Mouse (Mus musculus): ENCODE data around the gene Rabl2. TPM values are rescaled to one million over a fixed set of nuclear protein-coding genes. Genes with fewer than 3 reads are reported as not detected.

The Rabl2 gene
- 10.3 and 11.2 TPM in 2 replicates for polyA plus RNA-seq (2016; fragmentation: Nextera tagmentation; extraction: Ambion mirVana)

DNA sequence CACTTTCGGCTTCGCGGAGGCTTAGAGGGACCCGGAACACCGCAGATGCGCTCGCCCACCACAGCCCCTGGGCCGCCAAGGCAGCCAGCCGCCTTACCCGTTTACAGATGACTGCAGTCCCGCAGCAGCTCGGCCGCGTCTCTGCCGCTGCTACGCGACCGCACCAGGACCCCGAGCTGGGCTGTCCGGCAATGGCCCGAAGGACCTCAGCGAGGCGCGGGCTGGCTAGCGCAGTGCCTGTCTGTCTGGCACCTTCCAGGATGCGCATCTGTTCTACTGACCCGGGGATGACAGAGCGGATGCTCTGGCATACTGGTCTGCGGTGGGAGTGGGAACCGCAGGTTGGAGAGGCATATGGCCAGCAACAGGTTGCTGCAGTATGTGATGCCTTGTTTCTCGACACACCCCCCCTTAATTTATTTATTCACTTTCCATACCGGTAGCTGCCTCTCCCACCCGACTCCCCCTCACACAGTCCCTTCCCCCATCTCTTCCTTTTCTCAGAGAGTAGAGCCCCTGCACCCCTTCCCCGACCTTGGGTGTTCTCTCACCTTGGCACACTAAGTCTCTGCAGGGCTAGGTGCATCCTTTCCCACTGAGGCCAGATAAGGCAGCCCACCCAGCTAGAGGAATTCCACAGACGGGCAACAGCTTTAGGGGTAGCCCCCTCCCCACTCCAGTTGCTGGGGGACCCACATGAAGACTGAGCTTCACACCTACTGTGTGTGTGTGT lies at the start of gene Rabl2:
Gene Rabl2 (minus strand): TSS at position 201 of the 733 bp plus-strand sequence.
- Histone ChIP-seq H3K4me3 (peak within 1 kb of the TSS; percentile 72), H3K9ac (peak within 1 kb of the TSS; percentile 68), H3K27me3 (replicated peaks) (no peaks in the 10 kb centered on the region; the same call in 1 of the 2 replicates), H3K4me2 (peak within 1 kb of the TSS; percentile 74), H3K4me1 (peaks cover 19% of the 10 kb centered on the region), H3K27ac (no peak within 1 kb of the TSS), H3K36me3 (no peaks in the 10 kb centered on the region), H3K9me3 (replicated peaks) (no peaks in the 10 kb centered on the region)
- WGBS (ENCODE audit: insufficient replicate concordance) = 1% methylated on average over 35 of the region's 35 CpGs
- ATAC-seq = peak; percentile 90

DNA sequence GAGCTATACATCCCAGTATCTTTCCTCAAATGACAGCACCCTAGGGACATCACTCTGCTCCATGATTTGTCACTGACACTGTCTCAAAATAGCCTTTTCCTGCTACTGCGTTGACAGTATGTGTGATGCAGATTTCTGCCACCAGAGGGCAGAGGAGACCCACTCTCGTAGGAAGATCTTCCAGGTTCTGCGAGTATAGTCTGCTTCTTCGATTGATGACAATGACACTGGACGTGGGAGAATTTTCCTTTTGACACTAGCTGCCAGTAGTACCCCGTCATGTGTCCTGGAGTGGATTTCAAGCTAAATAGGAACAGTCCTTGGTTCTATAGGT lies 31.9 kb upstream of the Rabl2 start:
- Histone ChIP-seq H3K9me3 (replicated peaks) (no peaks in the 10 kb centered on the region), H3K27me3 (replicated peaks) (no peaks in the 10 kb centered on the region), H3K4me3 (no peak overlapping the region), H3K36me3 (no peaks in the 10 kb centered on the region), H3K4me2 (no peak overlapping the region), H3K4me1 (no peaks in the 10 kb centered on the region), H3K27ac (no peak overlapping the region), H3K9ac (no peak overlapping the region)
- 10% methylated on average over 6 of the region's 6 CpGs for WGBS (ENCODE audit: insufficient replicate concordance)
- no peak for ATAC-seq

DNA sequence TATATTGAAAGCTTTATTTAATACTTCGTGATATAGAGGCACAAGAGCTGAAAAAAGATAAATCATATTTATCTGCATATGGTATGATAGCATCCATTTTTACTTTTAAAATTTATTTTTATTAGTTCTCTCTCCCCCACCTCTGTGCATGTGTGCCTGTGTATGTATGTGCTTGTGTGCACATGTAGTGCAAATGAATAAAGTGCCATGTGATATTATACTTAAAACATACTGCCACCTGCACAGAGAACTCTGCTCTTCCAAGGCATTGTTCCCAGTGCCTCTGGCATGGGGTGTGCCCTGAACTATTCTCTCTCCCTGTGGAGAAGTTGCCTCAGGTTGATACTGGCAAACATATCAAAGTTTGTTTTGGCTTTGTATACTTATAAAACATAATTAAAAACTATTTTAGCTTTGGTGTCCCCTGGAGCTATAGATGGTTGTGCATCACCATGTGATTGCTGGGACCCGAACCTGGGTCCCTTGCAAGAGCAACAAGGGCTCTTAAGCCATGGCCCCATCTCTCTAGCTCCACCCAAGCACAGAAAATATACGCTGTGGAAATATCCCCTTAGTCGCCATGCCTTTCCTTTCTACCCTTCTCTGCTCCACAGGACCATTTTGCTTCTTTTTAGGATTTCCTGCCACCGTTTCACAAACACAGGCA lies 31.4 kb upstream of the Rabl2 start:
- H3K4me1 ChIP-seq = no peaks in the 10 kb centered on the region
- no peaks in the 10 kb centered on the region for H3K9me3 ChIP-seq (replicated peaks)
- H3K4me3 ChIP-seq = no peak overlapping the region
- H3K4me2 ChIP-seq = no peak overlapping the region
- H3K27me3 ChIP-seq (replicated peaks) = no peaks in the 10 kb centered on the region
- ATAC-seq = no peak
- WGBS (ENCODE audit: insufficient replicate concordance) = 50% methylated on average over 5 of the region's 5 CpGs
- no peaks in the 10 kb centered on the region for H3K36me3 ChIP-seq
- H3K27ac ChIP-seq = no peak overlapping the region
- no peak overlapping the region for H3K9ac ChIP-seq

DNA sequence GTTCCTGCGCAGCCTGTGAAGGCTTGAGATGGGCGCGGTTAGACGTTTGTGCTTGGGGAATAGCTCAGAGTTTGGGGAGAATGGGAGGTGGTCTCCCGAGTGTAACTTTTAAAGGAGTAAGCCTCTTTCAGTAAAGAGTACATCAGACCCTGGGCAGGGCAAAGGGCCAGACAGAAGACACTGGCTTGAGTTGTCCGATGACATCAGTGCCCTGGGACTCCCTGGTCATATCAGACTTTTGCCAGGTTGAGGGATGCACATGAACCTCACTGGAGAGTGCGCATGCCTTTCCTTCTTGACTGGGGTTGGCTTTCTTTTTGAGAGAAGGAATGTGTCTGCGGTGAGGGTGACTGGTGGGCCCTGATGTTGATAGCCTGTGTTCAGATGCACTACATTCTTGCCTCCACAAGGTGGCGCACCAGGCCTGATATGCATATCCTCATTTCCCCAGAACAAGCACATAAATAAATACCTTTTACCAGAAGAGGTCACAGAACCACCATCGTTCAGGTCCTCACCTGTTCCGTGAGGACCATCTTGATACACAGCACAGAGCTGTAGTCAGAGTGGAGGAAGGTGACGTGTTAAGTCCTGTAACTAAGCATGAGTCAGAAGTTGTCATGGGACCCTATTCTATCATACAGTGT lies 30.7 kb upstream of the Rabl2 start:
- H3K4me1 ChIP-seq = no peaks in the 10 kb centered on the region
- H3K27me3 ChIP-seq (replicated peaks) = no peaks in the 10 kb centered on the region
- no peak overlapping the region for H3K27ac ChIP-seq
- H3K4me3 ChIP-seq = no peak overlapping the region
- no peaks in the 10 kb centered on the region for H3K36me3 ChIP-seq
- 70% methylated on average over 12 of the region's 12 CpGs for WGBS (ENCODE audit: insufficient replicate concordance)
- H3K9me3 ChIP-seq (replicated peaks) = no peaks in the 10 kb centered on the region
- no peak overlapping the region for H3K4me2 ChIP-seq
- no peak for ATAC-seq
- no peak overlapping the region for H3K9ac ChIP-seq

DNA sequence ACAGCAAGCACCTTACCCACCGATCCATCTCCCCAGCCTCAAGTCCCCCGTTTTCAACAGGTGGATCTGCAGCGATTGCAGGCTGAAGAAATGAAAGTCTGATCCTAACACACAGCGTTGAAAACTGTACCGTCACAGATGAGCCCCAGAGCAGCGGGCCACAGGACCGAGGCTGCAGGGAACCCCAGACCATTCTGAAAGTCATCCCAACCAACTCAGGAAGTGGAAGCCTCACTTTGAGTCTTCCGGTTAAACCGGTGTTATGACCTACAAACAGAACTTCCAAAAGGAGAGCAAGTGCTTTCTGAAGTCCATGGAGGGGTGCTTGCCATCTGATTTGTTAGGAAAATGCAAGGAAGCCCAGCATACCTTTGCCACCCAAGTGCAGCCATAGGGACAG lies 16.2 kb upstream of the Rabl2 start:
- 34% methylated on average over 9 of the region's 9 CpGs for whole genome bisulfite sequencing (ENCODE audit: insufficient replicate concordance)
- Histone ChIP-seq H3K27ac (no peak overlapping the region), H3K9me3 (replicated peaks) (no peaks in the 10 kb centered on the region), H3K9ac (no peak overlapping the region), H3K4me1 (no peaks in the 10 kb centered on the region), H3K4me2 (peak overlapping the region; percentile 12; the same call in 1 of the 2 replicates), H3K27me3 (replicated peaks) (no peaks in the 10 kb centered on the region), H3K36me3 (no peaks in the 10 kb centered on the region), H3K4me3 (no peak overlapping the region)
- ATAC-seq = no peak

DNA sequence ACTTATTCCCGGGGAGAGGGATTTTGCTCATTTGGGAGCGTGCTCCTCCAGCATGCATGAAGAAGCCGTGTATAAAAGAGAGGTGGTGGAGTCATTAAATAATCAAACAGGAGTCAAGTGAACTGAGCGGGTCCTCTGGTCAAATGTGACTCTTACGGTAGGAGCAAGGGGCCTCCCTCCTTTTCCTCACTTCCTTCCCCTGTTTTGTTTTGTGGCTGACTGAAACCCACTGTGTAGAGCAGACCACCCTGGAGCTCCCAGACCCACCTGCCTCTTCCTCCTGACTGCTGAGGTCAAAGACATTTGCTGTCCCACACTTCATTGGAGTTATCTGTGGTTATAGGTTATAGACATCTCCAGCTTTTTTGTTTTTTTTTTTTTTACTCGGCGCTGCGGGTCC lies 15.8 kb upstream of the Rabl2 start:
- H3K27ac ChIP-seq = no peak overlapping the region
- H3K4me2 ChIP-seq = peak overlapping the region; percentile 12; the same call in 1 of the 2 replicates
- H3K4me1 ChIP-seq = no peaks in the 10 kb centered on the region
- WGBS (ENCODE audit: insufficient replicate concordance) = 53% methylated on average over 8 of the region's 8 CpGs
- no peak for ATAC-seq
- H3K27me3 ChIP-seq (replicated peaks) = no peaks in the 10 kb centered on the region
- no peak overlapping the region for H3K9ac ChIP-seq
- no peaks in the 10 kb centered on the region for H3K9me3 ChIP-seq (replicated peaks)
- H3K36me3 ChIP-seq = no peaks in the 10 kb centered on the region
- H3K4me3 ChIP-seq = no peak overlapping the region

DNA sequence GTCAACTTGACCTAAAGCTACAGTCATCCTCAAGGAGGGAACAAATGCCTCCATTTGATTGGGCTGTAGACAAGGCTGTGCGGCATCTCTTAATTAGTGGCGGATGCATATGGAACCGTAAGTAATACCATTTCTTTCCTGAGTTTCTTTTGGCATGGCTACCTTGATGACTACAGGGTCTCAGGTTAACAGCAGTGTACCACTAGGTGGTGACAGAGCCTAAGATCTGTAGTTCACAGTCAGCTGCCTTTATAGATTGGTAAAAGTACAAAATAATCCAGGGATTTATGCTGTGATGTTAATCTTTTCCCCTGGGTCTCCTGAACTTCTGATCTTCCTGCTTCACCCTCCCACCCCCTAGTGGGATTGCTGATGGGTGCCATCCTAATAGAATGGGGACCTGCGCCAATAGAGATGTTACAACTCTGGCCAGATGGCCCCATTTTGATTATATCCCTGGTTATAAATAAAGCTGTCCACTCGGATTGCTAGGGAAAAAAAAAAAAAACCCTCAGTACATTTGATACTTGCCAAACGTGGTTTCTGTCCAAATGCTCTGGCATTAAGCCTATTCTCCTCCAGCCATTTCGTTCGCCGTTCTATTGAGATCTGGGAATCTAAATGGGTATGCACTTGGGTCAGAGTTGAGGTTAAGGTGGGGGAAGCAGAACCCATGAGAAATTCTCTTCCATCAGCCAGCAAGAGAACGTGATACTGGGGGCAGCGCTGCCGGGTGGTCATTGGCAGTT lies 14.3 kb upstream of the Rabl2 start:
- Histone ChIP-seq H3K27me3 (replicated peaks) (no peaks in the 10 kb centered on the region), H3K4me1 (no peaks in the 10 kb centered on the region), H3K27ac (no peak overlapping the region), H3K9me3 (replicated peaks) (no peaks in the 10 kb centered on the region), H3K4me3 (no peak overlapping the region), H3K9ac (no peak overlapping the region), H3K36me3 (no peaks in the 10 kb centered on the region), H3K4me2 (no peak overlapping the region)
- no peak for ATAC-seq
- 66% methylated on average over 12 of the region's 12 CpGs for WGBS (ENCODE audit: insufficient replicate concordance)

DNA sequence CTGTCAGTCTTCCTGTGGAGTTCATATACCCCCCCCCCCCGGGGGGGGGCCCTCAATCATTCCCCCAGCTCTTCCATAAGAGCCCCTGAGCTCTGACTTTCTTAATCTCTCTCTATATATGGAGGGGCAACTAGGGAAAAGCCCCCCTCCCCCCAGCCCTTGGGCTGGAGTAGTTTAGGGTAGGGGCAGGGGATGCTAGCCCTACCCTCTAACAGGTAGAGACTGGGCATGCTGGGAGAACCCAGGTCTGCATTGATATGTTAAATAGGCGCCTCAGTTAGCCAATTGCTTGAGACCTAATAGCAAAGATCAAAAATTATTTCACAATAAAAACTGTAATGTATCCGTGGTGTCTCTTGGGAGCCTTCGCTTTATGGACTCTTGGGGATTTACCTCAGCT lies 825 bp upstream of the Rabl2 start:
- H3K27ac ChIP-seq = no peak overlapping the region
- H3K4me3 ChIP-seq = 0 out of 2 replicates have a peak overlapping the region, but pooled peaks have one; percentile 72
- peaks cover 19% of the 10 kb centered on the region for H3K4me1 ChIP-seq
- H3K36me3 ChIP-seq = no peaks in the 10 kb centered on the region
- WGBS (ENCODE audit: insufficient replicate concordance) = 42% methylated on average over 4 of the region's 4 CpGs
- H3K27me3 ChIP-seq (replicated peaks) = no peaks in the 10 kb centered on the region; the same call in 1 of the 2 replicates
- H3K4me2 ChIP-seq = peak overlapping the region; percentile 74
- ATAC-seq = no peak
- H3K9me3 ChIP-seq (replicated peaks) = no peaks in the 10 kb centered on the region
- H3K9ac ChIP-seq = no peak overlapping the region

DNA sequence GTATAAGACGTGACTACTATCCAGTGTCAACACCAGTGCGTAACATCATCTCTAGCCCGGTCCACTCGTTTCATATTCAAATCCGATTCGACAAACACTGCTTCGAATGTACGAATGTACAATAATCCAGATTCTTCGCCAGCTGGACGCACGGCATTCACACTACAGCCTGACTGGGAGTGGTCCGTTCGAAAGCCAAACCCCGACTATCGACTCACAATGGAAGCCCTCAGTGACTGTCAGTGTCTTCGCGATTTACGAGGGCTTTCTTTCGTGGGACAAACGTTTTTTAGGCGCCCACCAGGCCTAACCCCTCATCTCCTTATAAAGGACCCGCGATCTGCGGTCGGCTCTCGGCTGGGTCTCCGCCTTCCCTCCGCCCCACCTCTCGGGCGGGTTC lies 406 bp downstream of the Rabl2 start:
- H3K9ac ChIP-seq = peak overlapping the region; percentile 68
- H3K27me3 ChIP-seq (replicated peaks) = no peaks in the 10 kb centered on the region; the same call in 1 of the 2 replicates
- 4% methylated on average over 30 of the region's 30 CpGs for WGBS (ENCODE audit: insufficient replicate concordance)
- no peak overlapping the region for H3K27ac ChIP-seq
- H3K9me3 ChIP-seq (replicated peaks) = no peaks in the 10 kb centered on the region
- H3K4me2 ChIP-seq = peak overlapping the region; percentile 74
- peaks cover 19% of the 10 kb centered on the region for H3K4me1 ChIP-seq
- H3K36me3 ChIP-seq = no peaks in the 10 kb centered on the region
- peak overlapping the region; percentile 72 for H3K4me3 ChIP-seq
- no peak; the same call in 1 of the 2 replicates for ATAC-seq

DNA sequence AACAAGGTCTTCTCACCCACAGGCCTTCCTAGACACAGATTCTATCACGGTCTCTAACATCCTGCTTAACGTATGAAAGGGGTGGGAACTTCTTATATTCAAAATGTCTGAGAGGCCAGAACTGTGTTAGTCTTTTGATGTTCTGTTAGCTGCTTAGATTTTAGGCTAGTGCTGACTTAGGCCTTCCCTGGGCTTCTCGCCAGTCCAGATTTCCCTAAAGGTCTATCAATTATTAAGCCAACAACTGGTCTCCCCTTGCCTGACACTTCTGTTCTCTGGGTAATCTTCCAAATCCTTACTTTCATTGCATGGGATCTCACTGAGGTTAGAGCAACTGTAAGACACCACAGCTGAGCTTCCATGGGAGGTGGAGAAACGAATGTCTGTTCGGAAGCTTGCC lies 2.6 kb downstream of the Rabl2 start:
- no peak overlapping the region for H3K27ac ChIP-seq
- no peaks in the 10 kb centered on the region for H3K36me3 ChIP-seq
- no peak overlapping the region for H3K4me2 ChIP-seq
- H3K4me1 ChIP-seq = peaks cover 19% of the 10 kb centered on the region
- no peaks in the 10 kb centered on the region for H3K9me3 ChIP-seq (replicated peaks)
- 66% methylated on average over 5 of the region's 5 CpGs for WGBS (ENCODE audit: insufficient replicate concordance)
- H3K27me3 ChIP-seq (replicated peaks) = no peaks in the 10 kb centered on the region; the same call in 1 of the 2 replicates
- no peak overlapping the region for H3K4me3 ChIP-seq
- no peak for ATAC-seq
- no peak overlapping the region for H3K9ac ChIP-seq

DNA sequence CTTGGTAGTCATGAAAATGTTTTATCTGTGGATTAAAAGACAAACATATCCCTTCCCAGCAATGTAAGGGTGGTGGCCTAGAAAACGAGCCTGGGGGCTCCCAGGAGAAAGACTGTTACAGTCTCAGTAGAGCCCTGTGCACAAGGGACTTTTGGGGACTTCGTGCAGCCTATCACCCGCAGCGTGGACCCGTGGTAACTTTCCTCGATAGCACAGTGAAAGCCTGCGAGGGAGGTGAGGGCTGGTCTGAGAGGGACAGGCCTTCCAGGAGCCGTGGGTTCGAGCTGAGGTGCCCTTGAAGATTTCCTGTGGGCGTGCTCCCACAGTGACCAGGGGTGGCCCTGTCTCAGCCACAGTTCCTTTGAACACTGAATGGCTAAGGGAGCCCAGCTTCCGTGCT lies 6.1 kb downstream of the Rabl2 start:
- Histone ChIP-seq H3K4me2 (no peak overlapping the region), H3K36me3 (0 out of 2 replicates have a peak, but pooled peaks cover 2% of the 10 kb centered on the region), H3K9ac (no peak overlapping the region), H3K27me3 (replicated peaks) (no peaks in the 10 kb centered on the region), H3K4me3 (no peak overlapping the region), H3K4me1 (peaks cover 4% of the 10 kb centered on the region; the same call in 1 of the 2 replicates), H3K27ac (no peak overlapping the region), H3K9me3 (replicated peaks) (no peaks in the 10 kb centered on the region)
- WGBS (ENCODE audit: insufficient replicate concordance) = 68% methylated on average over 11 of the region's 11 CpGs
- ATAC-seq = no peak
